10 mouse cellular contexts compared by ENCODE assay signal in the genomic region with DNA sequence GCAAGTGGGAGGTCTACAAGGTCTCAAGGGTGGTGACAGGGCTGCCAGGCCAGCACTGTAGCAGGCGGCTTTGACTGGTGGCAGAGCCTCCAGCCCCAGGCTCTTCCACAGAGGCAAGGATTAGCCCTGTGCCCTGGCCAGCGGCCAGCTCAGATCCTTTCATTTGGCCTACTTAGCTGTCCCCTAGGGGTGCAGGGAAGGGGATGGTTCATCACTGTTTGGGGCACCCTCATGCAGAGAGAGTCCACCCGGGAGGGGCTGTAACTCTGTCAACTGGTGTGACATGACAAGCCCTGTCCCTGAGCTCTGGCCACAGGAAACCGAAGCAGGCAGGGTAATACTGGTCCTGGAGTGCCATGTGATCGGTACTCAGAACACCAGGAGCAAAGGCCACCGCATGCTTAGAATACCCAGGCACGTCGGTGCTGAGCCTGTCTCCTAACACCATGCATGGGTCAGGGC.
A peak's percentile ranks its signal among the peaks of the same experiment; 100 is the strongest.
DNase-seq lines count a peak whose midpoint lies in the region; ATAC-seq and TF ChIP-seq lines count a peak whose summit lies in the region.
"Had no signal": no experiment of that assay in that cellular context is flagged by ENCODE, and none has a peak within 500 bp of the region (broad histone marks: within the 10 kb centered on the region; RNA-seq: fewer than 3 reads in every experiment).

No protein-coding gene starts in this region.

- ATAC-seq in heart, embryonic 11.5 days (replicated peaks; ENCODE audit: insufficient number of reproducible peaks, low FRiP score, low TSS enrichment) = no peak
- ATAC-seq in stomach, embryonic 14.5 days (ENCODE audit: insufficient number of reproducible peaks, insufficient read depth, low FRiP score, low read depth) = 0 out of 2 replicates have a peak, but pooled peaks have one; percentile 10
- ATAC-seq in stomach, postnatal 0 days (ENCODE audit: low FRiP score, low TSS enrichment) = no peak
- peak; percentile 56; the same call in 1 of the 2 replicates for ATAC-seq in lung, embryonic 16.5 days (ENCODE audit: low read depth)
- ATAC-seq: CD4-positive, CD25-positive, alpha-beta regulatory T cell, adult 4 months had no signal

- no peak overlapping the region for H3K4me2 ChIP-seq in heart, embryonic 11.5 days
- no peak overlapping the region for H3K4me2 ChIP-seq in stomach, embryonic 14.5 days (replicated peaks; ENCODE audit: low read depth, low read length)
- no peak overlapping the region for H3K4me2 ChIP-seq in stomach, postnatal 0 days (replicated peaks; ENCODE audit: low read depth)
- no peak overlapping the region for H3K4me2 ChIP-seq in lung, embryonic 16.5 days (ENCODE audit: low read depth, low read length)

- no peak overlapping the region for H3K4me3 ChIP-seq in heart, embryonic 10.5 days
- no peak overlapping the region for H3K4me3 ChIP-seq in heart, embryonic 11.5 days (ENCODE audit: low read depth, low read length)
- H3K4me3 ChIP-seq in stomach, embryonic 14.5 days (ENCODE audit: low read depth, low read length) = no peak overlapping the region
- no peak overlapping the region for H3K4me3 ChIP-seq in stomach, postnatal 0 days (ENCODE audit: low read depth, low read length)
- H3K4me3 ChIP-seq in lung, embryonic 16.5 days (ENCODE audit: low read length) = no peak overlapping the region

- DNase-seq in heart, embryonic 10.5 days (ENCODE audit: low spot score) = no peak
- no peak for DNase-seq in stomach, postnatal 0 days (ENCODE audit: low spot score)
- DNase-seq in ovary, postnatal 14 days (ENCODE audit: low spot score) = no peak
- DNase-seq in liver = no peak
- no peak for DNase-seq in thymus, postnatal 10 days (ENCODE audit: low spot score in 2 of 2)
- DNase-seq: kidney, postnatal 10 days had no signal

- H3K9me3 ChIP-seq in heart, embryonic 10.5 days = no peaks in the 10 kb centered on the region
- H3K9me3 ChIP-seq in heart, embryonic 11.5 days (replicated peaks; ENCODE audit: control insufficient read depth, low read length) = no peaks in the 10 kb centered on the region; the same call in 1 of the 2 replicates
- H3K9me3 ChIP-seq in stomach, embryonic 14.5 days (ENCODE audit: control insufficient read depth, low read depth, low read length) = no peaks in the 10 kb centered on the region
- H3K9me3 ChIP-seq in stomach, postnatal 0 days (ENCODE audit: control insufficient read depth, low read length) = no peaks in the 10 kb centered on the region
- H3K9me3 ChIP-seq in lung, embryonic 16.5 days (ENCODE audit: control insufficient read depth, low read length) = no peaks in the 10 kb centered on the region

- no peak for TF ChIP-seq CTCF in stomach, postnatal 0 days (IDR thresholded peaks at IDR 0.05; ENCODE audit: low read depth)

- WGBS in heart, embryonic 10.5 days = 56% methylated on average over 8 of the region's 8 CpGs
- WGBS in heart, embryonic 11.5 days (ENCODE audit: insufficient replicate concordance) = 52% methylated on average over 8 of the region's 8 CpGs
- 82% methylated on average over 8 of the region's 8 CpGs for WGBS in stomach, embryonic 14.5 days
- 70% methylated on average over 8 of the region's 8 CpGs for WGBS in stomach, postnatal 0 days
- 41% methylated on average over 8 of the region's 8 CpGs for WGBS in lung, embryonic 16.5 days

- H3K36me3 ChIP-seq in heart, embryonic 10.5 days = no peaks in the 10 kb centered on the region
- no peaks in the 10 kb centered on the region for H3K36me3 ChIP-seq in heart, embryonic 11.5 days (ENCODE audit: control insufficient read depth, insufficient read depth, low read length)
- no peaks in the 10 kb centered on the region for H3K36me3 ChIP-seq in stomach, embryonic 14.5 days (ENCODE audit: control insufficient read depth, insufficient read depth, low read length)
- H3K36me3 ChIP-seq in stomach, postnatal 0 days (ENCODE audit: control insufficient read depth, insufficient read depth, low read length) = no peaks in the 10 kb centered on the region
- no peaks in the 10 kb centered on the region for H3K36me3 ChIP-seq in lung, embryonic 16.5 days (ENCODE audit: control insufficient read depth, insufficient read depth, low read length)

- peaks cover 10% of the 10 kb centered on the region for H3K4me1 ChIP-seq in heart, embryonic 10.5 days
- H3K4me1 ChIP-seq in heart, embryonic 11.5 days (ENCODE audit: control insufficient read depth, insufficient read depth, low read length) = no peaks in the 10 kb centered on the region
- H3K4me1 ChIP-seq in stomach, embryonic 14.5 days (ENCODE audit: control insufficient read depth, insufficient read depth, low read length) = no peaks in the 10 kb centered on the region
- no peaks in the 10 kb centered on the region for H3K4me1 ChIP-seq in stomach, postnatal 0 days (replicated peaks; ENCODE audit: control insufficient read depth, insufficient read depth)
- no peaks in the 10 kb centered on the region for H3K4me1 ChIP-seq in lung, embryonic 16.5 days (replicated peaks; ENCODE audit: control insufficient read depth, insufficient read depth, low read length)

- no peaks in the 10 kb centered on the region for H3K27me3 ChIP-seq in heart, embryonic 10.5 days (ENCODE audit: insufficient read depth, poor library complexity, severe bottlenecking)
- H3K27me3 ChIP-seq in heart, embryonic 11.5 days (ENCODE audit: control insufficient read depth, insufficient read depth, low read length) = no peaks in the 10 kb centered on the region
- H3K27me3 ChIP-seq in stomach, embryonic 14.5 days (ENCODE audit: control insufficient read depth, insufficient read depth, low read length) = no peaks in the 10 kb centered on the region
- no peaks in the 10 kb centered on the region for H3K27me3 ChIP-seq in stomach, postnatal 0 days (ENCODE audit: control insufficient read depth, insufficient read depth, low read length)
- no peaks in the 10 kb centered on the region for H3K27me3 ChIP-seq in lung, embryonic 16.5 days (ENCODE audit: control insufficient read depth, insufficient read depth, low read depth, low read length)

- no peak overlapping the region for H3K9ac ChIP-seq in heart, embryonic 11.5 days (ENCODE audit: low read depth, low read length)
- no peak overlapping the region for H3K9ac ChIP-seq in stomach, embryonic 14.5 days (replicated peaks; ENCODE audit: low read depth, low read length)
- H3K9ac ChIP-seq in stomach, postnatal 0 days (ENCODE audit: low read length) = no peak overlapping the region
- H3K9ac ChIP-seq in lung, embryonic 16.5 days (ENCODE audit: low read length) = no peak overlapping the region

- TF ChIP-seq EP300 in stomach, postnatal 0 days (optimal IDR thresholded peaks at IDR 0.05) = no peak

- H3K27ac ChIP-seq in heart, embryonic 10.5 days = 0 out of 2 replicates have a peak overlapping the region, but pooled peaks have one; percentile 59
- H3K27ac ChIP-seq in heart, embryonic 11.5 days (ENCODE audit: low read depth, low read length) = no peak overlapping the region
- no peak overlapping the region for H3K27ac ChIP-seq in stomach, embryonic 14.5 days (ENCODE audit: low read length)
- H3K27ac ChIP-seq in stomach, postnatal 0 days (replicated peaks) = no peak overlapping the region
- H3K27ac ChIP-seq in lung, embryonic 16.5 days (ENCODE audit: low read length) = no peak overlapping the region

Comparison
In these comparisons a context has a peak if more than half of its experiments do, and no peak if none do; other contexts are left out.
1. ATAC-seq: peak in stomach, embryonic 14.5 days (single experiment) and lung, embryonic 16.5 days (single experiment); none in heart, embryonic 11.5 days (single experiment) and stomach, postnatal 0 days (single experiment).